Mouse (Mus musculus) embryonic fibroblast, embryonic 13.5 days (primary cell): ENCODE results near the gene Gne.

Experiments
- CTCF ChIP-seq: IDR thresholded peaks from 2 replicates; pipeline ENCODE4 v1.5.1; 2011; ENCODE audit warnings: mild to moderate bottlenecking, control low read depth, low read length, moderate library complexity, borderline replicate concordance; ENCODE audit not compliant: insufficient read depth
- POLR2A ChIP-seq: IDR thresholded peaks from 2 replicates; pipeline ENCODE4 v1.6.1; 2011; ENCODE audit warnings: low read depth, mild to moderate bottlenecking, control low read depth, low read length, moderate library complexity

GRCm38 (mm10) chr4:44023681-44024080 lies 60.3 kb downstream of the Gne start:
- TF ChIP-seq POLR2A (no peak), CTCF (no peak)
